Mouse (Mus musculus) heart, embryonic 14.5 days (tissue): ENCODE results near the gene Wtap. TPM values are rescaled to one million over a fixed set of nuclear protein-coding genes. Genes with fewer than 3 reads are reported as not detected.

Experiments
- ATAC-seq: fragments of 200-750 bp; cut with Nextera tagmentation; 2 replicates; pipeline ENCODE4 v1.8.0; 2017; ENCODE audit warnings: low read depth, moderate TSS enrichment; ENCODE audit not compliant: insufficient number of reproducible peaks, insufficient read depth, low FRiP score
- H3K27ac ChIP-seq, 2 experiments: fragments of 200-500 bp in 1 of 2; fragments of 300-500 bp in 1 of 2; sonication (generic) in 1 of 2; replicated peaks in 1 of 2; 2 replicates each; pipeline ENCODE4 v1.5.1; 2012 to 2014; ENCODE audit warnings: low read depth in 2 of 2, low read length in 2 of 2, control low read depth in 1 of 2, mild to moderate bottlenecking in 1 of 2, mixed read lengths in 1 of 2; ENCODE audit not compliant: control insufficient read depth in 1 of 2, insufficient read depth in 1 of 2
- H3K27me3 ChIP-seq: fragments of 300-500 bp; sonication (generic); 2 replicates; pipeline ENCODE4 v1.6.1; 2014; ENCODE audit warnings: mild to moderate bottlenecking, low read length, control low read depth; ENCODE audit not compliant: control insufficient read depth, insufficient read depth
- H3K36me3 ChIP-seq: fragments of 300-500 bp; sonication (generic); 2 replicates; pipeline ENCODE4 v1.6.1; 2014; ENCODE audit warnings: mild to moderate bottlenecking, control low read depth, low read length, mixed read lengths; ENCODE audit not compliant: control insufficient read depth, insufficient read depth
- H3K4me1 ChIP-seq, 2 experiments: fragments of 200-500 bp in 1 of 2; fragments of 300-500 bp in 1 of 2; sonication (generic) in 1 of 2; 2 replicates each; pipeline ENCODE4 v1.6.1; 2012 to 2014; ENCODE audit warnings: low read length in 2 of 2, control low read depth in 1 of 2, mixed read lengths in 1 of 2; ENCODE audit not compliant: control insufficient read depth in 2 of 2, insufficient read depth in 2 of 2
- H3K4me2 ChIP-seq: fragments of 300-500 bp; sonication (generic); 2 replicates; pipeline ENCODE4 v1.6.1; 2014; ENCODE audit warnings: mild to moderate bottlenecking, low read length
- H3K4me3 ChIP-seq, 2 experiments: fragments of 200-500 bp in 1 of 2; fragments of 300-500 bp in 1 of 2; sonication (generic) in 1 of 2; 2 replicates each; pipeline ENCODE4 v1.5.1; 2012 to 2014; ENCODE audit warnings: low read length in 2 of 2, mild to moderate bottlenecking in 2 of 2, control low read depth in 1 of 2, low read depth in 1 of 2, moderate library complexity in 1 of 2; ENCODE audit not compliant: control insufficient read depth in 1 of 2, insufficient read depth in 1 of 2
- H3K9ac ChIP-seq: fragments of 300-500 bp; sonication (generic); 2 replicates; pipeline ENCODE4 v1.6.1; 2014; ENCODE audit warnings: mild to moderate bottlenecking, low read length
- H3K9me3 ChIP-seq: fragments of 300-500 bp; sonication (generic); 2 replicates; pipeline ENCODE4 v1.6.1; 2016; ENCODE audit warnings: low read length, control low read depth; ENCODE audit not compliant: control insufficient read depth
- WGBS: fragments of 180-500 bp; shearing (Covaris S2); extraction: QIAGEN DNeasy Blood & Tissue Kit; methylation state at CpG from one replicate; pipeline ENCODE4 v1.1.7; 2014; 5-methylcytosine and 5-hydroxymethylcytosine counted together
- polyA plus RNA-seq: library from polyadenylated mRNA; unstranded; fragments of >200 nt; fragmentation: Nextera tagmentation; extraction: Ambion mirVana; gene quantifications from 2 replicates; pipeline ENCODE4 v1.2.1, GENCODE M21; 2014

Wtap gene
- polyA plus RNA-seq, 1 experiment from 2014 or later: 85.7 TPM

GRCm38 (mm10) chr17:12925703-12926180 lies 68.2 kb downstream of the Wtap start:
- Histone ChIP-seq H3K4me2 (no peak overlapping the region), H3K36me3 (peaks cover 60% of the 10 kb centered on the region), H3K9ac (no peak overlapping the region), H3K27ac (no peak overlapping the region), H3K9me3 (no peaks in the 10 kb centered on the region), H3K4me3 (no peak overlapping the region), H3K27me3 (no peaks in the 10 kb centered on the region), H3K4me1 (no peaks in the 10 kb centered on the region)
- no peak for ATAC-seq
- WGBS: 91% methylated on average over 8 of the region's 8 CpGs

- Histone ChIP-seq H3K27ac (no peak overlapping the region), H3K9me3 (no peaks in the 10 kb centered on the region), H3K9ac (no peak overlapping the region), H3K4me1 (no peaks in the 10 kb centered on the region), H3K27me3 (no peaks in the 10 kb centered on the region), H3K36me3 (peaks cover 68% of the 10 kb centered on the region), H3K4me3 (no peak overlapping the region), H3K4me2 (no peak overlapping the region)
- ATAC-seq: no peak
- WGBS: 78% methylated on average over 3 of the region's 3 CpGs
Observed at GRCm38 (mm10) chr17:12925001-12925400, 69.0 kb downstream of the Wtap start.

- 94% methylated on average over 1 of the region's 1 CpGs for WGBS
- no peak overlapping the region for H3K4me3 ChIP-seq
- peaks cover 0 to 7% of the 10 kb centered on the region in 2 experiments; a peak in 2 of 4 replicates for H3K4me1 ChIP-seq
- no peak for ATAC-seq
- peaks cover 80% of the 10 kb centered on the region for H3K36me3 ChIP-seq
- no peak overlapping the region for H3K27ac ChIP-seq
- H3K4me2 ChIP-seq: no peak overlapping the region
- H3K9ac ChIP-seq: no peak overlapping the region
- H3K9me3 ChIP-seq: no peaks in the 10 kb centered on the region
- no peaks in the 10 kb centered on the region for H3K27me3 ChIP-seq
Observed at GRCm38 (mm10) chr17:12921073-12921472, 72.9 kb downstream of the Wtap start.

Other genes with a start within 250 kb of the Wtap start
- gene Igf2r, start 224.5 kb downstream of the Wtap start, polyA plus RNA-seq: 196 and 201 TPM in 2 replicates
- gene Mas1, start 126.0 kb downstream of the Wtap start, polyA plus RNA-seq: 0.65 and 0.70 TPM in 2 replicates
- 0.09 and 0.16 TPM in 2 replicates for gene Mrgprh, start 118.1 kb downstream of the Wtap start, polyA plus RNA-seq
- gene Pnldc1, start 83.9 kb downstream of the Wtap start, polyA plus RNA-seq: 1.5 and 1.6 TPM in 2 replicates
- gene Tcp1, start 78.5 kb downstream of the Wtap start, polyA plus RNA-seq: 345 and 353 TPM in 2 replicates
- 197 and 200 TPM in 2 replicates for gene Mrpl18, start 77.8 kb downstream of the Wtap start, polyA plus RNA-seq
- gene Acat3, start 53.6 kb downstream of the Wtap start, polyA plus RNA-seq: 0.24 and 0.28 TPM in 2 replicates
- gene Acat2, start 33.4 kb downstream of the Wtap start, polyA plus RNA-seq: 22.8 and 25.6 TPM in 2 replicates
- gene Sod2, start 12.7 kb upstream of the Wtap start, polyA plus RNA-seq: 520 and 533 TPM in 2 replicates
- gene Gpr31b, start 58.1 kb upstream of the Wtap start, polyA plus RNA-seq: 0.30 TPM in 1 of 2 replicates, not detected in the other
- gene Tcp10b, start 66.9 kb upstream of the Wtap start, polyA plus RNA-seq: 0.15 TPM in 1 of 2 replicates, not detected in the other
- not detected in 2 replicates for gene Unc93a, start 137.6 kb upstream of the Wtap start, polyA plus RNA-seq
- not detected in 2 replicates for gene Smok2a, start 227.0 kb upstream of the Wtap start, polyA plus RNA-seq
- gene Smok2b, start 236.1 kb upstream of the Wtap start, polyA plus RNA-seq: not detected in 2 replicates